Mouse (Mus musculus) forebrain, embryonic 16.5 days (tissue): ENCODE results near the gene Kctd11. TPM values are rescaled to one million over a fixed set of nuclear protein-coding genes. Genes with fewer than 3 reads are reported as not detected.

ENCODE experiments used
- ATAC-seq: fragments of 200-750 bp; cut with Nextera tagmentation; 2 replicates; pipeline ENCODE4 v1.8.0; 2017; ENCODE audit warnings: mild to moderate bottlenecking, moderate library complexity
- H3K27ac ChIP-seq: fragments of 300-500 bp; sonication (generic); 2 replicates; pipeline ENCODE4 v1.5.1; 2014; ENCODE audit warnings: low read length, control low read depth
- H3K27me3 ChIP-seq: fragments of 300-500 bp; sonication (generic); replicated peaks from 2 replicates; pipeline ENCODE4 v1.6.1; 2014; ENCODE audit warnings: low read length; ENCODE audit not compliant: control insufficient read depth, insufficient read depth
- H3K36me3 ChIP-seq: fragments of 300-500 bp; sonication (generic); 2 replicates; pipeline ENCODE4 v1.6.1; 2014; ENCODE audit not compliant: control insufficient read depth, insufficient read depth
- H3K4me1 ChIP-seq: fragments of 300-500 bp; sonication (generic); replicated peaks from 2 replicates; pipeline ENCODE4 v1.6.1; 2014; ENCODE audit warnings: low read length; ENCODE audit not compliant: control insufficient read depth, insufficient read depth
- H3K4me2 ChIP-seq: fragments of 300-500 bp; sonication (generic); 2 replicates; pipeline ENCODE4 v1.6.1; 2014; ENCODE audit warnings: mild to moderate bottlenecking, low read length, control low read depth
- H3K4me3 ChIP-seq: fragments of 300-500 bp; sonication (generic); replicated peaks from 2 replicates; pipeline ENCODE4 v1.5.1; 2014; ENCODE audit warnings: mild to moderate bottlenecking, low read length, control low read depth
- H3K9ac ChIP-seq: fragments of 300-500 bp; sonication (generic); replicated peaks from 2 replicates; pipeline ENCODE4 v1.6.1; 2014; ENCODE audit warnings: low read depth, low read length, control low read depth
- H3K9me3 ChIP-seq: fragments of 300-500 bp; sonication (generic); 2 replicates; pipeline ENCODE4 v1.6.1; 2016; ENCODE audit warnings: low read length; ENCODE audit not compliant: control insufficient read depth
- WGBS: fragments of 180-500 bp; shearing (Covaris S2); extraction: QIAGEN DNeasy Blood & Tissue Kit; methylation state at CpG from one replicate; pipeline ENCODE4 v1.1.7; 2014; 5-methylcytosine and 5-hydroxymethylcytosine counted together
- microRNA-seq: library from miRNA; unstranded; fragments of <30 nt; microRNA quantifications from one replicate; pipeline ENCODE4, GENCODE M21; 2017
- polyA plus RNA-seq: library from polyadenylated mRNA; unstranded; fragments of >200 nt; fragmentation: Nextera tagmentation; extraction: Ambion mirVana; gene quantifications from 2 replicates; pipeline ENCODE4 v1.2.1, GENCODE M21; 2015

Kctd11 gene
- polyA plus RNA-seq, 1 experiment from 2014 or later, result 1.3 TPM

DNA sequence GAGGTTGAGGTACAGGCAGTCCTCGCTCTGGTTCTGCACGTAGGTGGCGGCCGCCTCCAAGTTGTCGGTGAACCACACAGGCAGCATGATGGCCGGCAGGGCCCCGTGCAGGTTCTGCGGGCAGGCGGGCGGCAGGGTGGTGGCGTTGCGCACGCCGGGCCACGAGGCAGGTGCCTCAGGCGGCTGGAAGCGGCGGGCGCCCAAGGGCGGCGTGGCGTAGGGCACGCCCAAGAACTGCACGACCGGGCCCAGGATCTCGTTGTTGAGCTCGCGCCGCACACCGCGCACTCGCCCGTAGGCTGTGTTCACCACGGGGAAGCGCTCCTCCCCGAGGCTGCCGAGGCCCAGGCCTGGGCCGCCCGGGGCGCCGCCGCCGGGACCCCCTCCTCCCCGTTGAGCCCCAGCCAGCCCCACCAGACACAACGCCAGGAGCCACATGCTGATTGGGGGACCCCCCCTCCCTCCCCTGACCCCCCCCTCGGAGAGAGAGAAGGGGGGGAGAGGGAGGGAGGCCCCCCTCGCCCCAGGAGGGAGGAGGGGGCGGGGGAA lies 47.1 kb downstream of the Kctd11 start:
- Histone ChIP-seq H3K4me2 (peak overlapping the region; percentile 93), H3K4me1 (peaks cover 35% of the 10 kb centered on the region), H3K9ac (peak overlapping the region; percentile 92), H3K9me3 (no peaks in the 10 kb centered on the region), H3K4me3 (peak overlapping the region; percentile 79), H3K36me3 (peaks cover 7% of the 10 kb centered on the region; the same call in 1 of the 2 replicates), H3K27ac (peak overlapping the region; percentile 23), H3K27me3 (no peaks in the 10 kb centered on the region)
- no peak for ATAC-seq
- WGBS, result 4% methylated on average over 45 of the region's 48 CpGs

DNA sequence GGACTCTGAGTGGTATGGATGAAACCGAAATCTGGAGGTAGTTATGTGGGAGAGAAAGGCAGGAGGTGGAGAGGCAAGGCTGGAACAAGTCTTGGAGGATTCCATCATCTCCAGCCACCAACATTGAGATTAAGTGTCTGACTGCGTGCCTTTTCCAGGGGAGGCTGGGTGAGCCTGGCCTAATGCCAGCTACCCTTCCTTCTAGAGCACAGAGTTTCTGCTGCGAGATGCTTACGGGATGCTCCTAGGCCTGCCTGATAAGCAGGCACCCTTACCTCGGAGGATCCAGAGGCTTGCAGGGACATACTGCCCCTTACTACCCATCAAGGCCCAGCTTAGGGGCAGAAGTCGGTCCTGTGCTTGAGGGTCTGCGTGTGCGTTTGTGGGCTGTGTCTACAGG lies 47.7 kb downstream of the Kctd11 start:
- H3K27ac ChIP-seq, result no peak overlapping the region
- H3K4me3 ChIP-seq, result peak overlapping the region; percentile 79
- no peak for ATAC-seq
- peak overlapping the region; percentile 93 for H3K4me2 ChIP-seq
- H3K27me3 ChIP-seq, result no peaks in the 10 kb centered on the region
- H3K4me1 ChIP-seq, result peaks cover 31% of the 10 kb centered on the region
- H3K9ac ChIP-seq, result peak overlapping the region; percentile 92
- no peaks in the 10 kb centered on the region for H3K9me3 ChIP-seq
- peaks cover 7% of the 10 kb centered on the region; the same call in 1 of the 2 replicates for H3K36me3 ChIP-seq
- 54% methylated on average over 8 of the region's 8 CpGs for WGBS

DNA sequence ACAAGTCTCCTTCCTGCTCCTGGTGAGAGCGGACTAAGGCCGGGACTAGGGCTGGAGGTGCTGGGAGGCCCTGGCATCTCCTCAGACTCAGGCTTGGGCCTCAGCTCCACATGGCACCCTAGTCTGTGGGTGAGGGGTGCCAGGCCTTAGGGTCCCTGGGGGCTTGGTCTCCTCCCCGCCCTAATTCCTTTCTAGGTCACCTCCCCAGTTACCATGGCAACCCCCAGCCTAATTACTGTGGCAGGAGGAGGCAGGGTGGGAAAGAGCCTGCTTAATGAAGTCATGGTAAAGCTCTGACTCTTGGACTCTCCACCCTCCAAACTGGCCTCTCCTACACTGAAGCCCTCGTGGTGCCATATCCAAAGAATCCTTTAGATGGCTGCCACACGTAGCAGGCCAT lies 52.4 kb downstream of the Kctd11 start:
- WGBS, result 51% methylated on average over 5 of the region's 5 CpGs
- peaks cover 8% of the 10 kb centered on the region for H3K4me1 ChIP-seq
- H3K9ac ChIP-seq, result no peak overlapping the region
- H3K27me3 ChIP-seq, result no peaks in the 10 kb centered on the region
- H3K4me3 ChIP-seq, result no peak overlapping the region
- no peak for ATAC-seq
- no peaks in the 10 kb centered on the region for H3K9me3 ChIP-seq
- H3K27ac ChIP-seq, result no peak overlapping the region
- no peak overlapping the region for H3K4me2 ChIP-seq
- peaks cover 39% of the 10 kb centered on the region for H3K36me3 ChIP-seq

Small RNA genes lying within 50 kb of the gene (microRNA-seq; reads per million reads assigned to microRNA genes)
- gene Mir6924, result not detected

Other genes with a start within 250 kb of the Kctd11 start
- 37.1 and 47.7 TPM in 2 replicates for gene Fxr2, start 248.4 kb downstream of the Kctd11 start, polyA plus RNA-seq
- gene Sox15, start 226.1 kb downstream of the Kctd11 start, polyA plus RNA-seq, result not detected in 2 replicates
- 82.1 and 90.4 TPM in 2 replicates for gene Mpdu1, start 218.8 kb downstream of the Kctd11 start, polyA plus RNA-seq
- gene Cd68, start 215.3 kb downstream of the Kctd11 start, polyA plus RNA-seq, result 6.4 and 7.8 TPM in 2 replicates
- 563 and 599 TPM in 2 replicates for gene Eif4a1, start 209.0 kb downstream of the Kctd11 start, polyA plus RNA-seq
- gene Senp3, start 199.3 kb downstream of the Kctd11 start, polyA plus RNA-seq, result 97.0 and 115 TPM in 2 replicates
- 0.34 and 0.46 TPM in 2 replicates for gene Tnfsf13, start 195.6 kb downstream of the Kctd11 start, polyA plus RNA-seq
- gene Tnfsf12, start 185.6 kb downstream of the Kctd11 start, polyA plus RNA-seq, result 1.1 and 1.2 TPM in 2 replicates
- 0.81 and 1.2 TPM in 2 replicates for gene Tnfsfm13, start 185.3 kb downstream of the Kctd11 start, polyA plus RNA-seq
- 16.4 and 18.1 TPM in 2 replicates for gene Polr2a, start 122.8 kb downstream of the Kctd11 start, polyA plus RNA-seq
- gene Slc35g3, start 119.4 kb downstream of the Kctd11 start, polyA plus RNA-seq, result 0.16 and 0.18 TPM in 2 replicates
- gene Zbtb4, start 115.5 kb downstream of the Kctd11 start, polyA plus RNA-seq, result 3.3 and 3.6 TPM in 2 replicates
- 1.2 TPM in 2 replicates for gene Chrnb1, start 85.5 kb downstream of the Kctd11 start, polyA plus RNA-seq
- 5.2 and 5.9 TPM in 2 replicates for gene Fgf11, start 79.5 kb downstream of the Kctd11 start, polyA plus RNA-seq
- gene Tmem102, start 75.8 kb downstream of the Kctd11 start, polyA plus RNA-seq, result 0.45 and 0.77 TPM in 2 replicates
- gene Gm39566, start 66.1 kb downstream of the Kctd11 start, polyA plus RNA-seq, result not detected in 2 replicates
- gene Spem2, start 62.9 kb downstream of the Kctd11 start, polyA plus RNA-seq, result not detected in 2 replicates
- gene Spem1, start 59.2 kb downstream of the Kctd11 start, polyA plus RNA-seq, result 0.72 and 0.75 TPM in 2 replicates
- gene Nlgn2, start 43.6 kb downstream of the Kctd11 start, polyA plus RNA-seq, result 18.7 and 22.8 TPM in 2 replicates
- gene Tmem256, start 42.9 kb downstream of the Kctd11 start, polyA plus RNA-seq, result 254 and 272 TPM in 2 replicates
- gene Plscr3, start 35.0 kb downstream of the Kctd11 start, polyA plus RNA-seq, result 55.0 and 57.7 TPM in 2 replicates
- 0.29 and 0.39 TPM in 2 replicates for gene Tnk1, start 22.7 kb downstream of the Kctd11 start, polyA plus RNA-seq
- not detected in 2 replicates for gene Tmem95, start 3.4 kb downstream of the Kctd11 start, polyA plus RNA-seq
- 0.48 and 0.49 TPM in 2 replicates for gene Acap1, start 14.1 kb upstream of the Kctd11 start, polyA plus RNA-seq
- 16.4 and 18.5 TPM in 2 replicates for gene 2810408A11Rik, start 19.6 kb upstream of the Kctd11 start, polyA plus RNA-seq
- 19.0 and 21.5 TPM in 2 replicates for gene Neurl4, start 19.7 kb upstream of the Kctd11 start, polyA plus RNA-seq
- gene Gps2, start 32.5 kb upstream of the Kctd11 start, polyA plus RNA-seq, result 81.2 and 91.8 TPM in 2 replicates
- gene Eif5a, start 40.6 kb upstream of the Kctd11 start, polyA plus RNA-seq, result 1,142 and 1,181 TPM in 2 replicates
- 3.3 and 3.4 TPM in 2 replicates for gene Ybx2, start 54.4 kb upstream of the Kctd11 start, polyA plus RNA-seq
- 6.6 and 6.7 TPM in 2 replicates for gene Slc2a4, start 66.8 kb upstream of the Kctd11 start, polyA plus RNA-seq
- gene Cldn7, start 83.4 kb upstream of the Kctd11 start, polyA plus RNA-seq, result 0.84 TPM in 1 of 2 replicates, not detected in the other
- gene Ctdnep1, start 99.8 kb upstream of the Kctd11 start, polyA plus RNA-seq, result 19.0 and 24.6 TPM in 2 replicates
- gene Elp5, start 101.1 kb upstream of the Kctd11 start, polyA plus RNA-seq, result 166 and 167 TPM in 2 replicates
- 563 and 565 TPM in 2 replicates for gene Gabarap, start 109.7 kb upstream of the Kctd11 start, polyA plus RNA-seq
- 63.7 and 66.8 TPM in 2 replicates for gene Phf23, start 114.4 kb upstream of the Kctd11 start, polyA plus RNA-seq
- 34.6 and 34.7 TPM in 2 replicates for gene Dvl2, start 119.2 kb upstream of the Kctd11 start, polyA plus RNA-seq
- 60.2 and 60.6 TPM in 2 replicates for gene Acadvl, start 134.0 kb upstream of the Kctd11 start, polyA plus RNA-seq
- 25.6 and 32.7 TPM in 2 replicates for gene Dlg4, start 135.5 kb upstream of the Kctd11 start, polyA plus RNA-seq
- gene Asgr1, start 172.7 kb upstream of the Kctd11 start, polyA plus RNA-seq, result 1.5 and 2.0 TPM in 2 replicates
- not detected in 2 replicates for gene Asgr2, start 211.2 kb upstream of the Kctd11 start, polyA plus RNA-seq
- gene Mgl2, start 248.9 kb upstream of the Kctd11 start, polyA plus RNA-seq, result 0.76 and 1.3 TPM in 2 replicates